Mouse (Mus musculus): Measurements from ENCODE around the gene Colq.

GRCm38 (mm10) chr14:31495538-31495937, 95.6 kb downstream of the Colq start:
- TF ChIP-seq GATA1 (IDR thresholded peaks at IDR 0.05; ENCODE audit: low read length): no peak
- no peak for TF ChIP-seq TAL1 (IDR thresholded peaks at IDR 0.05; ENCODE audit: low read length)

Measured in erythroblast, embryonic 14.5 days (primary cell).